Mouse (Mus musculus): ENCODE results near the gene Fam166b.

GRCm38 (mm10) chr4:43421632-43422240, 7.2 kb downstream of the Fam166b start:
- no peak for TF ChIP-seq POLR2A (IDR thresholded peaks at IDR 0.05; ENCODE audit: insufficient read depth, low read depth, low read length)
- TF ChIP-seq EP300 (IDR thresholded peaks at IDR 0.05; ENCODE audit: insufficient read depth, low read depth, low read length), result no peak

Data from heart, adult 2 months (tissue).